Mouse (Mus musculus) erythroblast, embryonic 14.5 days (primary cell): ENCODE results near the gene Zc3h8.

Experiments
- GATA1 ChIP-seq: IDR thresholded peaks from 2 replicates; pipeline ENCODE4 v1.6.1; 2012; ENCODE audit warnings: low read length, inconsistent platforms, mixed read lengths
- TAL1 ChIP-seq: IDR thresholded peaks from 3 replicates; pipeline ENCODE4 v1.6.1; 2012; ENCODE audit warnings: low read length, inconsistent platforms, mixed read lengths

DNA sequence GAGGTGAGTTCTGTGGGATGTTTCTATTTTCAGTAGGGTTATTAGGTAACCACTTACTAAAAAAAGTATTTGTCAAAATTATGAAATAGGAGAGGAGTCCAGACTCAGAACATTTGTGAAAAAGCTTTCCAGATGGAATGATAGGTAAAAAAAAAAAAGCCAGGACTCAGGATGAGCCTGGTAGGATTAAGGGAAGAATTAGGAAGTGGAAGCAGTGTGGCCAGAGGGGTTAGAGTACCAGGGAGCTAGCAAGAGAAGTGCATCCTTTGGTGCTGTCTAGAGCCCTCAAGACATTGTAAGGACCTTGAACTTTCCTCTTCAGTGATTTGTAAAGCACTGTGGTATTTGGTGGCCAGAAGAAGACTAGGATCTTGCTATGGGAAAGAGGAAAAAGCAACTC lies 28.4 kb upstream of the Zc3h8 start:
- no peak for TF ChIP-seq TAL1
- no peak for TF ChIP-seq GATA1
